Mouse (Mus musculus) forebrain, embryonic 11.5 days (tissue): Measurements from ENCODE around the gene Gm10097. TPM values are rescaled to one million over a fixed set of nuclear protein-coding genes. Genes with fewer than 3 reads are reported as not detected.

ENCODE experiments used
- ATAC-seq: fragments of 200-750 bp; cut with Nextera tagmentation; replicated peaks from 2 replicates; pipeline ENCODE4 v1.8.0; 2017; ENCODE audit warnings: moderate TSS enrichment; ENCODE audit not compliant: low FRiP score
- DNase-seq: peaks from one replicate; pipeline ENCODE4 v3.0.0-alpha.2; 2017; ENCODE audit warnings: low spot score
- H3K27ac ChIP-seq: fragments of 300-500 bp; sonication (generic); 2 replicates; pipeline ENCODE4 v1.5.1; 2014; ENCODE audit warnings: low read depth, low read length
- H3K27me3 ChIP-seq: fragments of 300-500 bp; sonication (generic); 2 replicates; pipeline ENCODE4 v1.6.1; 2014; ENCODE audit warnings: mild to moderate bottlenecking, low read length, mixed read lengths; ENCODE audit not compliant: control insufficient read depth, insufficient read depth
- H3K36me3 ChIP-seq: fragments of 300-500 bp; sonication (generic); 2 replicates; pipeline ENCODE4 v1.6.1; 2014; ENCODE audit warnings: mild to moderate bottlenecking, low read length, moderate library complexity, mixed read lengths; ENCODE audit not compliant: control insufficient read depth, insufficient read depth
- H3K4me1 ChIP-seq: fragments of 300-500 bp; sonication (generic); replicated peaks from 2 replicates; pipeline ENCODE4 v1.6.1; 2014; ENCODE audit warnings: low read length, mixed read lengths; ENCODE audit not compliant: control insufficient read depth, insufficient read depth
- H3K4me2 ChIP-seq: fragments of 300-500 bp; sonication (generic); 2 replicates; pipeline ENCODE4 v1.6.1; 2014; ENCODE audit warnings: low read depth, mild to moderate bottlenecking, low read length, moderate library complexity, mixed read lengths; ENCODE audit not compliant: severe bottlenecking
- H3K4me3 ChIP-seq: fragments of 300-500 bp; sonication (generic); 2 replicates; pipeline ENCODE4 v1.5.1; 2014; ENCODE audit warnings: low read depth, low read length
- H3K9ac ChIP-seq: fragments of 300-500 bp; sonication (generic); 2 replicates; pipeline ENCODE4 v1.6.1; 2014; ENCODE audit warnings: low read length
- H3K9me3 ChIP-seq: fragments of 300-500 bp; sonication (generic); 2 replicates; pipeline ENCODE4 v1.6.1; 2016; ENCODE audit warnings: low read length, mixed read lengths; ENCODE audit not compliant: control insufficient read depth
- WGBS: fragments of 180-500 bp; shearing (Covaris S2); extraction: QIAGEN DNeasy Blood & Tissue Kit; methylation state at CpG from one replicate; pipeline ENCODE4 v1.1.7; 2014; 5-methylcytosine and 5-hydroxymethylcytosine counted together
- polyA plus RNA-seq: library from polyadenylated mRNA; unstranded; fragments of >200 nt; fragmentation: Nextera tagmentation; extraction: Ambion mirVana; gene quantifications from 2 replicates; pipeline ENCODE4 v1.2.1, GENCODE M21; 2014

Gene Gm10097
- polyA plus RNA-seq, 1 experiment from 2014 or later, result 0.13 TPM

GRCm38 (mm10) chr10:5044481-5044880 is 24.5 kb upstream of the Gm10097 start:
- H3K27me3 ChIP-seq, result no peaks in the 10 kb centered on the region
- no peak overlapping the region for H3K4me3 ChIP-seq
- no peak overlapping the region for H3K4me2 ChIP-seq
- no peak for DNase-seq
- WGBS, result 91% methylated on average over 8 of the region's 8 CpGs
- H3K36me3 ChIP-seq, result no peaks in the 10 kb centered on the region
- H3K9ac ChIP-seq, result no peak overlapping the region
- H3K4me1 ChIP-seq, result no peaks in the 10 kb centered on the region
- no peak for ATAC-seq
- no peak overlapping the region for H3K27ac ChIP-seq
- no peaks in the 10 kb centered on the region for H3K9me3 ChIP-seq

GRCm38 (mm10) chr10:5045213-5045612 is 23.8 kb upstream of the Gm10097 start:
- H3K9me3 ChIP-seq, result no peaks in the 10 kb centered on the region
- 92% methylated on average over 7 of the region's 7 CpGs for WGBS
- no peaks in the 10 kb centered on the region for H3K27me3 ChIP-seq
- no peaks in the 10 kb centered on the region for H3K4me1 ChIP-seq
- H3K9ac ChIP-seq, result no peak overlapping the region
- H3K36me3 ChIP-seq, result no peaks in the 10 kb centered on the region
- DNase-seq (no peak), ATAC-seq (no peak)
- H3K4me2 ChIP-seq, result no peak overlapping the region
- H3K27ac ChIP-seq, result no peak overlapping the region
- H3K4me3 ChIP-seq, result no peak overlapping the region

- H3K4me3 ChIP-seq, result no peak overlapping the region
- H3K9me3 ChIP-seq, result no peaks in the 10 kb centered on the region
- no peak for ATAC-seq
- no peaks in the 10 kb centered on the region for H3K27me3 ChIP-seq
- no peak overlapping the region for H3K9ac ChIP-seq
- H3K4me1 ChIP-seq, result no peaks in the 10 kb centered on the region
- 93% methylated on average over 5 of the region's 5 CpGs for WGBS
- no peak overlapping the region for H3K27ac ChIP-seq
- no peak for DNase-seq
- no peaks in the 10 kb centered on the region for H3K36me3 ChIP-seq
- H3K4me2 ChIP-seq, result no peak overlapping the region
These were observed 23.3 kb upstream of the Gm10097 start for GRCm38 (mm10) chr10:5045671-5046070.

GRCm38 (mm10) chr10:5056243-5056735 is 12.7 kb upstream of the Gm10097 start:
- Histone ChIP-seq H3K27ac (no peak overlapping the region), H3K4me1 (peaks cover 5% of the 10 kb centered on the region; the same call in 1 of the 2 replicates), H3K36me3 (no peaks in the 10 kb centered on the region), H3K4me2 (no peak overlapping the region), H3K4me3 (no peak overlapping the region), H3K9me3 (no peaks in the 10 kb centered on the region), H3K27me3 (no peaks in the 10 kb centered on the region), H3K9ac (no peak overlapping the region)
- no peak for DNase-seq
- no peak for ATAC-seq
- 45% methylated on average over 10 of the region's 10 CpGs for WGBS

- Histone ChIP-seq H3K4me2 (no peak overlapping the region), H3K27me3 (no peaks in the 10 kb centered on the region), H3K36me3 (no peaks in the 10 kb centered on the region), H3K27ac (no peak overlapping the region), H3K9ac (no peak overlapping the region), H3K9me3 (no peaks in the 10 kb centered on the region), H3K4me3 (no peak overlapping the region), H3K4me1 (peaks cover 5% of the 10 kb centered on the region; the same call in 1 of the 2 replicates)
- ATAC-seq (no peak), DNase-seq (no peak)
- WGBS, result 77% methylated on average over 3 of the region's 3 CpGs
These were observed 12.1 kb upstream of the Gm10097 start for GRCm38 (mm10) chr10:5056940-5057339.

GRCm38 (mm10) chr10:5057661-5058060 is 11.3 kb upstream of the Gm10097 start:
- WGBS, result 96% methylated on average over 15 of the region's 15 CpGs
- Histone ChIP-seq H3K9me3 (no peaks in the 10 kb centered on the region), H3K36me3 (no peaks in the 10 kb centered on the region), H3K27ac (no peak overlapping the region), H3K27me3 (no peaks in the 10 kb centered on the region), H3K4me2 (no peak overlapping the region), H3K4me1 (peaks cover 5% of the 10 kb centered on the region; the same call in 1 of the 2 replicates), H3K4me3 (no peak overlapping the region), H3K9ac (no peak overlapping the region)
- DNase-seq (no peak), ATAC-seq (no peak)

GRCm38 (mm10) chr10:5058876-5059275 is 10.1 kb upstream of the Gm10097 start:
- no peak overlapping the region for H3K9ac ChIP-seq
- H3K4me2 ChIP-seq, result no peak overlapping the region
- no peaks in the 10 kb centered on the region for H3K36me3 ChIP-seq
- DNase-seq (no peak), ATAC-seq (no peak)
- no peak overlapping the region for H3K4me3 ChIP-seq
- H3K27ac ChIP-seq, result no peak overlapping the region
- H3K9me3 ChIP-seq, result no peaks in the 10 kb centered on the region
- H3K27me3 ChIP-seq, result no peaks in the 10 kb centered on the region
- peaks cover 5% of the 10 kb centered on the region; the same call in 1 of the 2 replicates for H3K4me1 ChIP-seq
- WGBS, result 84% methylated on average over 2 of the region's 2 CpGs

- no peak for DNase-seq
- Histone ChIP-seq H3K27me3 (no peaks in the 10 kb centered on the region), H3K27ac (no peak overlapping the region), H3K4me3 (no peak overlapping the region), H3K9ac (no peak overlapping the region), H3K9me3 (no peaks in the 10 kb centered on the region), H3K36me3 (no peaks in the 10 kb centered on the region), H3K4me2 (no peak overlapping the region), H3K4me1 (peaks cover 5% of the 10 kb centered on the region; the same call in 1 of the 2 replicates)
- no peak for ATAC-seq
- WGBS, result 89% methylated on average over 2 of the region's 2 CpGs
These were observed 9.0 kb upstream of the Gm10097 start for GRCm38 (mm10) chr10:5059983-5060382.

- WGBS, result 87% methylated on average over 3 of the region's 3 CpGs
- H3K27ac ChIP-seq, result no peak overlapping the region
- ATAC-seq, result no peak
- DNase-seq, result no peak
- H3K9me3 ChIP-seq, result no peaks in the 10 kb centered on the region
- H3K4me1 ChIP-seq, result no peaks in the 10 kb centered on the region
- no peaks in the 10 kb centered on the region for H3K27me3 ChIP-seq
- no peak overlapping the region for H3K4me2 ChIP-seq
- no peak overlapping the region for H3K9ac ChIP-seq
- H3K36me3 ChIP-seq, result no peaks in the 10 kb centered on the region
- H3K4me3 ChIP-seq, result no peak overlapping the region
These were observed 1.9 kb upstream of the Gm10097 start for GRCm38 (mm10) chr10:5067113-5067512.
